Mouse (Mus musculus) neural tube, embryonic 15.5 days (tissue): Measurements from ENCODE around the gene Atp10a. TPM values are rescaled to one million over a fixed set of nuclear protein-coding genes. Genes with fewer than 3 reads are reported as not detected.

ENCODE experiments used
- ATAC-seq: fragments of 200-750 bp; cut with Nextera tagmentation; 2 replicates; pipeline ENCODE4 v1.8.0; 2017; ENCODE audit warnings: mild to moderate bottlenecking, moderate TSS enrichment, moderate library complexity; ENCODE audit not compliant: low FRiP score
- H3K27ac ChIP-seq: fragments of 300-500 bp; sonication (generic); replicated peaks from 2 replicates; pipeline ENCODE4 v1.5.1; 2015; ENCODE audit warnings: mild to moderate bottlenecking, inconsistent platforms
- H3K27me3 ChIP-seq: fragments of 300-500 bp; sonication (generic); replicated peaks from 2 replicates; pipeline ENCODE4 v1.6.1; 2015; ENCODE audit warnings: inconsistent platforms
- H3K36me3 ChIP-seq: fragments of 300-500 bp; sonication (generic); 2 replicates; pipeline ENCODE4 v1.6.1; 2015; ENCODE audit warnings: inconsistent platforms
- H3K4me1 ChIP-seq: fragments of 300-500 bp; sonication (generic); 2 replicates; pipeline ENCODE4 v1.6.1; 2015; ENCODE audit warnings: inconsistent platforms
- H3K4me2 ChIP-seq: fragments of 300-500 bp; sonication (generic); 2 replicates; pipeline ENCODE4 v1.6.1; 2015; ENCODE audit warnings: inconsistent platforms, mild to moderate bottlenecking, moderate library complexity
- H3K4me3 ChIP-seq: fragments of 300-500 bp; sonication (generic); replicated peaks from 2 replicates; pipeline ENCODE4 v1.5.1; 2015; ENCODE audit warnings: mild to moderate bottlenecking, inconsistent platforms
- H3K9ac ChIP-seq: fragments of 300-500 bp; sonication (generic); replicated peaks from 2 replicates; pipeline ENCODE4 v1.6.1; 2015; ENCODE audit warnings: mild to moderate bottlenecking, inconsistent platforms
- H3K9me3 ChIP-seq: fragments of 300-500 bp; sonication (generic); replicated peaks from 2 replicates; pipeline ENCODE4 v1.6.1; 2016; ENCODE audit warnings: inconsistent platforms
- WGBS: fragments of 180-500 bp; shearing (Covaris S2); methylation state at CpG from one replicate; pipeline ENCODE4 v1.1.7; 2015; ENCODE audit warnings: mixed read lengths; 5-methylcytosine and 5-hydroxymethylcytosine counted together
- polyA plus RNA-seq: library from polyadenylated mRNA; unstranded; fragments of >200 nt; fragmentation: Nextera tagmentation; extraction: Ambion mirVana; gene quantifications from 2 replicates; pipeline ENCODE4 v1.2.1, GENCODE M21; 2015

Gene Atp10a
- polyA plus RNA-seq, 1 experiment from 2014 or later: 1.1 TPM

- H3K36me3 ChIP-seq: no peaks in the 10 kb centered on the region
- H3K27me3 ChIP-seq: no peaks in the 10 kb centered on the region
- H3K4me1 ChIP-seq: no peaks in the 10 kb centered on the region
- H3K27ac ChIP-seq: no peak overlapping the region
- no peaks in the 10 kb centered on the region for H3K9me3 ChIP-seq
- H3K4me2 ChIP-seq: no peak overlapping the region
- no peak overlapping the region for H3K4me3 ChIP-seq
- no peak for ATAC-seq
- H3K9ac ChIP-seq: no peak overlapping the region
- 88% methylated on average over 3 of the region's 3 CpGs for WGBS
These were observed 60.7 kb downstream of the Atp10a start for GRCm38 (mm10) chr7:58716626-58717025.

GRCm38 (mm10) chr7:58718556-58718955 lies 62.6 kb downstream of the Atp10a start:
- ATAC-seq: no peak
- Histone ChIP-seq H3K9me3 (no peaks in the 10 kb centered on the region), H3K36me3 (no peaks in the 10 kb centered on the region), H3K4me2 (no peak overlapping the region), H3K4me1 (no peaks in the 10 kb centered on the region), H3K27me3 (no peaks in the 10 kb centered on the region), H3K4me3 (no peak overlapping the region), H3K9ac (no peak overlapping the region), H3K27ac (no peak overlapping the region)
- WGBS: 80% methylated on average over 2 of the region's 2 CpGs

GRCm38 (mm10) chr7:58719218-58719938 lies 63.4 kb downstream of the Atp10a start:
- Histone ChIP-seq H3K27me3 (no peaks in the 10 kb centered on the region), H3K4me3 (no peak overlapping the region), H3K36me3 (no peaks in the 10 kb centered on the region), H3K27ac (no peak overlapping the region), H3K4me1 (no peaks in the 10 kb centered on the region), H3K4me2 (no peak overlapping the region), H3K9ac (no peak overlapping the region), H3K9me3 (no peaks in the 10 kb centered on the region)
- 48% methylated on average over 4 of the region's 4 CpGs for WGBS
- no peak for ATAC-seq

GRCm38 (mm10) chr7:58722250-58722649 lies 66.3 kb downstream of the Atp10a start:
- Histone ChIP-seq H3K27me3 (no peaks in the 10 kb centered on the region), H3K4me3 (no peak overlapping the region), H3K27ac (no peak overlapping the region), H3K9me3 (no peaks in the 10 kb centered on the region), H3K4me1 (no peaks in the 10 kb centered on the region), H3K4me2 (no peak overlapping the region), H3K36me3 (no peaks in the 10 kb centered on the region), H3K9ac (no peak overlapping the region)
- WGBS: 95% methylated on average over 1 of the region's 1 CpGs
- no peak for ATAC-seq

- H3K4me3 ChIP-seq: no peak overlapping the region
- H3K4me2 ChIP-seq: no peak overlapping the region
- no peaks in the 10 kb centered on the region for H3K4me1 ChIP-seq
- no peaks in the 10 kb centered on the region for H3K27me3 ChIP-seq
- H3K9me3 ChIP-seq: no peaks in the 10 kb centered on the region
- H3K9ac ChIP-seq: no peak overlapping the region
- H3K27ac ChIP-seq: no peak overlapping the region
- no peaks in the 10 kb centered on the region for H3K36me3 ChIP-seq
- 71% methylated on average over 8 of the region's 8 CpGs for WGBS
- ATAC-seq: no peak
These were observed 74.2 kb downstream of the Atp10a start for GRCm38 (mm10) chr7:58730201-58730600.

- Histone ChIP-seq H3K9ac (no peak overlapping the region), H3K4me2 (no peak overlapping the region), H3K9me3 (no peaks in the 10 kb centered on the region), H3K36me3 (no peaks in the 10 kb centered on the region), H3K4me3 (no peak overlapping the region), H3K27ac (no peak overlapping the region), H3K27me3 (no peaks in the 10 kb centered on the region), H3K4me1 (no peaks in the 10 kb centered on the region)
- 91% methylated on average over 1 of the region's 1 CpGs for WGBS
- no peak for ATAC-seq
These were observed 74.9 kb downstream of the Atp10a start for GRCm38 (mm10) chr7:58730831-58731230.

GRCm38 (mm10) chr7:58732406-58732805 lies 76.4 kb downstream of the Atp10a start:
- H3K36me3 ChIP-seq: no peaks in the 10 kb centered on the region
- H3K27ac ChIP-seq: no peak overlapping the region
- H3K27me3 ChIP-seq: no peaks in the 10 kb centered on the region
- WGBS: 67% methylated on average over 6 of the region's 6 CpGs
- no peak overlapping the region for H3K4me2 ChIP-seq
- no peaks in the 10 kb centered on the region for H3K4me1 ChIP-seq
- H3K9me3 ChIP-seq: no peaks in the 10 kb centered on the region
- no peak for ATAC-seq
- H3K4me3 ChIP-seq: no peak overlapping the region
- no peak overlapping the region for H3K9ac ChIP-seq

- H3K36me3 ChIP-seq: no peaks in the 10 kb centered on the region
- no peak overlapping the region for H3K4me2 ChIP-seq
- ATAC-seq: no peak
- H3K9ac ChIP-seq: no peak overlapping the region
- H3K4me3 ChIP-seq: no peak overlapping the region
- WGBS: 82% methylated on average over 6 of the region's 6 CpGs
- no peaks in the 10 kb centered on the region for H3K9me3 ChIP-seq
- no peaks in the 10 kb centered on the region for H3K27me3 ChIP-seq
- no peak overlapping the region for H3K27ac ChIP-seq
- no peaks in the 10 kb centered on the region for H3K4me1 ChIP-seq
These were observed 77.5 kb downstream of the Atp10a start for GRCm38 (mm10) chr7:58733490-58733901.

GRCm38 (mm10) chr7:58736841-58737547 lies 81.0 kb downstream of the Atp10a start:
- H3K36me3 ChIP-seq: no peaks in the 10 kb centered on the region
- no peaks in the 10 kb centered on the region for H3K4me1 ChIP-seq
- H3K27ac ChIP-seq: no peak overlapping the region
- no peak for ATAC-seq
- H3K27me3 ChIP-seq: no peaks in the 10 kb centered on the region
- WGBS: 82% methylated on average over 3 of the region's 3 CpGs
- no peak overlapping the region for H3K9ac ChIP-seq
- H3K9me3 ChIP-seq: no peaks in the 10 kb centered on the region
- no peak overlapping the region for H3K4me2 ChIP-seq
- H3K4me3 ChIP-seq: no peak overlapping the region

GRCm38 (mm10) chr7:58740196-58740595 lies 84.2 kb downstream of the Atp10a start:
- 95% methylated on average over 13 of the region's 13 CpGs for WGBS
- ATAC-seq: no peak
- no peaks in the 10 kb centered on the region for H3K36me3 ChIP-seq

GRCm38 (mm10) chr7:58740842-58741241 lies 84.9 kb downstream of the Atp10a start:
- H3K36me3 ChIP-seq: no peaks in the 10 kb centered on the region
- H3K4me3 ChIP-seq: no peak overlapping the region
- no peaks in the 10 kb centered on the region for H3K4me1 ChIP-seq
- no peaks in the 10 kb centered on the region for H3K27me3 ChIP-seq
- WGBS: 92% methylated on average over 4 of the region's 4 CpGs
- ATAC-seq: no peak
- no peak overlapping the region for H3K4me2 ChIP-seq
- no peak overlapping the region for H3K9ac ChIP-seq
- H3K9me3 ChIP-seq: no peaks in the 10 kb centered on the region
- no peak overlapping the region for H3K27ac ChIP-seq

More at GRCm38 (mm10) chr7:58740196-58740595, 84.2 kb downstream of the Atp10a start:
- H3K27ac ChIP-seq: no peak overlapping the region
- no peaks in the 10 kb centered on the region for H3K4me1 ChIP-seq
- no peak overlapping the region for H3K4me3 ChIP-seq
- no peaks in the 10 kb centered on the region for H3K27me3 ChIP-seq
- no peaks in the 10 kb centered on the region for H3K9me3 ChIP-seq
- no peak overlapping the region for H3K9ac ChIP-seq
- H3K4me2 ChIP-seq: no peak overlapping the region

GRCm38 (mm10) chr7:58742009-58742408 lies 86.0 kb downstream of the Atp10a start:
- no peak for ATAC-seq
- 87% methylated on average over 4 of the region's 4 CpGs for WGBS
- Histone ChIP-seq H3K9ac (no peak overlapping the region), H3K36me3 (no peaks in the 10 kb centered on the region), H3K4me1 (no peaks in the 10 kb centered on the region), H3K4me2 (no peak overlapping the region), H3K4me3 (no peak overlapping the region), H3K9me3 (no peaks in the 10 kb centered on the region), H3K27me3 (no peaks in the 10 kb centered on the region), H3K27ac (no peak overlapping the region)
